Mouse (Mus musculus): ENCODE results near the gene Olfr1330.
"Not testable (repeated sequence)": the region's sequence is repeated elsewhere in the genome, so short reads cannot be mapped to it uniquely, and the experiment has no call there.

Olfr1330 gene

GRCm38 (mm10) chr4:118888297-118888696 lies at the start of gene Olfr1330:
Gene Olfr1330, plus strand, starts transcription at chr4:118888597.
- in situ Hi-C loops (cut with MboI; ENCODE audit: low sequenced_read_pairs), result no loop called here

DNA sequence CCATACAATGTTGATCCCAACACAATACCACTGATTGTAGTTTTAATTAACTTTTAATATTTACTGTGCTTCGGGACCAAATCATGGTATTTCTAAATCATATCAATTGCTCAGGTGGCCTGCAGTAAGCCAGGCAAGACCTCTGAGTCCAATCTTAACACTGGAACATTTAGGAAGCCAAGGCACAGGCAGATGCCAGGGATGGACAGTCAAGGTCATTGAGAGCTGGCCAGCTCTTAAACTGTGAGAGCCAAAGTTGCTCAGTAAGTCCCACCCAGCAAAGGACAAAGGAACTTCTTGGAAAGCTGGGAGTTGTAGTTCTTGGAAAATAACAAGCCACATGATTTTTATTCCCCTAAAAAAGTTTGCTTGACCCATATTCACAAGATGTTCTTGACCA lies 26.6 kb upstream of the Olfr1330 start:
- in situ Hi-C loops (cut with MboI; ENCODE audit: low sequenced_read_pairs), result loop anchor here (5.0 kb wide), 1 partner anchor 46 kb away; no protein-coding TSS in a partner anchor

DNA sequence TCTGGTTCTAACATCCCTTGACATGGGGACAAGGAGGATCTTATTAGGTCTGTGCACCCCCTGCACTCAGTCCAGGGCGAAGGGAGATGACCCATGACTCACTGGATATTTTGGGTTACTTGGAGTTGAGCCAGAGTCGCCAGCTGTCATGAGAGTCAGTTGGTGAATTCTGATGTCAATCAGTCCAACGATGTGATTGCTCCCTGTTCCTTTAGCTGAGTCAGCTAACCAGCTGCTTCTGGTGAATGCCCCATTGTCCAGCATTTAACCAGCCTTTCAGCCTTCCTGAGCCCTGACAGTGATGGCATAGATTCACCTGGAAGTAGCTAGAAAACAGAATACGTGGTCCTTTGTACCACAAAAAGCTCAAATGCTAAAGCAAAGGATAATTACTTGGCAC lies 25.7 kb upstream of the Olfr1330 start:
- in situ Hi-C loops (cut with MboI; ENCODE audit: low sequenced_read_pairs), result loop anchor here (5.0 kb wide), 1 partner anchor 45 kb away; no protein-coding TSS in a partner anchor

DNA sequence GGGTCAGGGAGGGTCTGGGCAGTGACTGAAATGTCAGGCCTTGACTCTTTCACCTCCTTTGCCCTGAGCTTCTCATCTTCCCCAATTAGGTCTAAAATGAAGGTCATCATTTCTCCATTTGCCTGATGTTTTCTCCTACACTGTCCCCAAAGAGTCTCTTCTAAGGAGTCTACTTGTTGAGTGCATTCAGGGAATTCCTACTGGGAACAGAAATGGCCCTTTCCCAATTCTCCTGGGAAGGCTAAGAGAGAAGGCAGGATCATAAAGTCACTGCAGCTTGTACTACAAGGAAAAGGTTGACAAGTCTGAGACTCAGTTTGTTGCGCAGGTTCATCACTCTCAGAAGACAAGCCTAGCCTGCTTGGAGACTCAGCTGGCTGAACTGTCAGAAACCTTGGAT lies 24.0 kb upstream of the Olfr1330 start, which contains the start of gene Olfr1331:
Gene Olfr1331 (plus strand): TSS at position 301 of the 400 bp plus-strand sequence.
- in situ Hi-C loops (cut with MboI; ENCODE audit: low sequenced_read_pairs), result loop anchor here (5.0 kb wide), 1 partner anchor 43 kb away; no protein-coding TSS in a partner anchor

DNA sequence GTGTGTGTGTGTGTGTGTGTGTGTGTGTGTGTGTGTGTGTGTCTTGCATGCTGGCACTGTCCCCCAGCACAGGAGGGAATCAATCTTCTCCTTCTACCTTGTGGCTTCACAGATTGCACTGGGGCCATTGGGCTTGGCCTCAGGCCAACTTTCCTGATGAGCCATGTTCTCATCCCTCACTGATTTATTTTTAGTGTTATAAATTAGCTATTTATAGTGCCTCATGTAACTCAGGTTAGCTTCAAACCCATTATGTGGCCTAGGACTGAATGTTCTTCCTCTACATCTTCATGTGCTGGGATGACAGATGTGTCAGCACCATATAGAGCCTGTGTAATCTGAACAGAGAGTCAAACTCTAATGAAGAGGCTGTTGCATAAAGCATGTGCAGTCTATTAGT lies 20.8 kb upstream of the Olfr1330 start:
- in situ Hi-C loops (cut with MboI; ENCODE audit: low sequenced_read_pairs), result no loop called here

- in situ Hi-C loops (cut with MboI; ENCODE audit: low sequenced_read_pairs), result no loop called here
Observed at GRCm38 (mm10) chr4:118901981-118902380, 13.6 kb downstream of the Olfr1330 start.

DNA sequence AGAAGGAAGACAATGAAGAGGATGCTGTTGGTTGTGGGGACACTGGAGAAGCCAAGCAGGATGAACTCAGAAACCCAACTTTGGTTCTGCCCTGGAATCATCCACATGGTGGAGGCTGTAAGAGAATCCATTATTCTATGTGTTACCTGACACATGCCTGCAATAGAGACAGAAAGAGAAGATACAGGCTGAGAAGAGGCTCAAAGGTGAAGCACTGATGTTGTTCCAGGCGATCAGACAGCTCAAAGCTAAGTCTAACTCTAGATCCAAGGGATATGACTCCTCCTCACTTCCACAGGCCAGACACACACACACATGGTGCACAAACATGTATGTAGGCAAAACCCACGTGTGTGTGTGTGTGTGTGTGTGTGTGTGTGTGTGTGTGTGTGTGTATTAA lies 29.0 kb downstream of the Olfr1330 start, which contains the start of gene Olfr1329:
Gene Olfr1329 (minus strand): TSS at position 101 of the 400 bp plus-strand sequence.
- in situ Hi-C loops (cut with MboI; ENCODE audit: low sequenced_read_pairs), result not testable (repeated sequence)

DNA sequence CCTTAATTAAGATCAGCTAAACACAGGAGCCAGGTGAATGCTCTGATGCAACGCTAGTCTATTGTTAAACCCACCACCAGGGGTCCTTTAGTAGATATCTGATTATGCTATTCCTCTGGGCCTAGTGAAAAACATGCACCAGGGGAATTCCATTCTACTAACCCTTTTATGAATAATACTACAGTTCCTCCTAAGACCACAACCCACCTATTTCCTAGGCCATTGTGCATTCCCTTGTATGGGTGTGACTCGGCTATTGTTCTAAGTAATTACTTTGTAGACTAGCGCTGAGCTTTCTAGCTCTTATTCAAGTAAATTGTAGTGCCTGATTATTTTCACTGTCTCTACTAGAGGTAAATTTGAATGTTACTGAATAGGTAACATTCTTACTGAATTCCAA lies 42.9 kb downstream of the Olfr1330 start:
- in situ Hi-C loops (cut with MboI; ENCODE audit: low sequenced_read_pairs), result not testable (repeated sequence)

GRCm38 (mm10) chr4:118938512-118938911 lies 50.1 kb downstream of the Olfr1330 start, which contains the start of gene Olfr1328:
Gene Olfr1328, minus strand, starts transcription at chr4:118938612.
- in situ Hi-C loops (cut with MboI; ENCODE audit: low sequenced_read_pairs), result no loop called here

All from CH12F3 (cell line).